Mouse (Mus musculus): Measurements from ENCODE around the gene Cfap58. TPM values are rescaled to one million over a fixed set of nuclear protein-coding genes. Genes with fewer than 3 reads are reported as not detected.

The Cfap58 gene
- polyA plus RNA-seq, 1 experiment from 2014 or later = not detected

- no peaks in the 10 kb centered on the region for H3K9me3 ChIP-seq (replicated peaks)
- no peak overlapping the region for H3K27ac ChIP-seq (replicated peaks)
- no peak for ATAC-seq (ENCODE audit: insufficient read depth)
- H3K9ac ChIP-seq = no peak overlapping the region
- H3K27me3 ChIP-seq = no peaks in the 10 kb centered on the region
- no peak overlapping the region for H3K4me2 ChIP-seq
- no peaks in the 10 kb centered on the region for H3K36me3 ChIP-seq (replicated peaks)
- H3K4me1 ChIP-seq (replicated peaks) = no peaks in the 10 kb centered on the region
- WGBS (ENCODE audit: insufficient replicate concordance) = 63% methylated on average over 15 of the region's 15 CpGs
- no peak overlapping the region for H3K4me3 ChIP-seq (replicated peaks)
Observed at GRCm38 (mm10) chr19:48009586-48010331, 72.3 kb downstream of the Cfap58 start.

- H3K27ac ChIP-seq (replicated peaks) = no peak overlapping the region
- no peak for ATAC-seq (ENCODE audit: insufficient read depth)
- 67% methylated on average over 13 of the region's 13 CpGs for WGBS (ENCODE audit: insufficient replicate concordance)
- H3K4me2 ChIP-seq = no peak overlapping the region
- H3K9me3 ChIP-seq (replicated peaks) = no peaks in the 10 kb centered on the region
- no peak overlapping the region for H3K9ac ChIP-seq
- H3K4me1 ChIP-seq (replicated peaks) = no peaks in the 10 kb centered on the region
- no peaks in the 10 kb centered on the region for H3K27me3 ChIP-seq
- H3K36me3 ChIP-seq (replicated peaks) = no peaks in the 10 kb centered on the region
- H3K4me3 ChIP-seq (replicated peaks) = no peak overlapping the region
Observed at GRCm38 (mm10) chr19:48020103-48020502, 82.6 kb downstream of the Cfap58 start.

- no peak overlapping the region for H3K9ac ChIP-seq
- H3K4me3 ChIP-seq (replicated peaks) = no peak overlapping the region
- no peaks in the 10 kb centered on the region for H3K27me3 ChIP-seq
- H3K27ac ChIP-seq (replicated peaks) = no peak overlapping the region
- no peaks in the 10 kb centered on the region for H3K9me3 ChIP-seq (replicated peaks)
- WGBS (ENCODE audit: insufficient replicate concordance) = 68% methylated on average over 15 of the region's 15 CpGs
- no peaks in the 10 kb centered on the region for H3K4me1 ChIP-seq (replicated peaks)
- H3K4me2 ChIP-seq = no peak overlapping the region
- no peaks in the 10 kb centered on the region for H3K36me3 ChIP-seq (replicated peaks)
- no peak for ATAC-seq (ENCODE audit: insufficient read depth)
Observed at GRCm38 (mm10) chr19:48021435-48021834, 84.0 kb downstream of the Cfap58 start.

- H3K4me1 ChIP-seq (replicated peaks) = no peaks in the 10 kb centered on the region
- no peak overlapping the region for H3K4me3 ChIP-seq (replicated peaks)
- no peak overlapping the region for H3K27ac ChIP-seq (replicated peaks)
- no peaks in the 10 kb centered on the region for H3K27me3 ChIP-seq
- H3K9ac ChIP-seq = no peak overlapping the region
- H3K36me3 ChIP-seq (replicated peaks) = no peaks in the 10 kb centered on the region
- no peak overlapping the region for H3K4me2 ChIP-seq
- 66% methylated on average over 5 of the region's 5 CpGs for WGBS (ENCODE audit: insufficient replicate concordance)
- H3K9me3 ChIP-seq (replicated peaks) = no peaks in the 10 kb centered on the region
- ATAC-seq (ENCODE audit: insufficient read depth) = no peak
Observed at GRCm38 (mm10) chr19:48022763-48023162, 85.3 kb downstream of the Cfap58 start.

- Histone ChIP-seq H3K27ac (replicated peaks) (no peak overlapping the region), H3K9me3 (replicated peaks) (no peaks in the 10 kb centered on the region), H3K4me1 (replicated peaks) (no peaks in the 10 kb centered on the region), H3K4me3 (replicated peaks) (no peak overlapping the region), H3K9ac (no peak overlapping the region), H3K27me3 (no peaks in the 10 kb centered on the region), H3K4me2 (no peak overlapping the region), H3K36me3 (replicated peaks) (no peaks in the 10 kb centered on the region)
- 32% methylated on average over 10 of the region's 10 CpGs for WGBS (ENCODE audit: insufficient replicate concordance)
- no peak for ATAC-seq (ENCODE audit: insufficient read depth)
Observed at GRCm38 (mm10) chr19:48023726-48024125, 86.3 kb downstream of the Cfap58 start.

GRCm38 (mm10) chr19:48025366-48025765 lies 87.9 kb downstream of the Cfap58 start:
- WGBS (ENCODE audit: insufficient replicate concordance) = 68% methylated on average over 8 of the region's 8 CpGs
- no peak overlapping the region for H3K4me3 ChIP-seq (replicated peaks)
- no peaks in the 10 kb centered on the region for H3K9me3 ChIP-seq (replicated peaks)
- H3K36me3 ChIP-seq (replicated peaks) = no peaks in the 10 kb centered on the region
- no peak overlapping the region for H3K4me2 ChIP-seq
- no peaks in the 10 kb centered on the region for H3K27me3 ChIP-seq
- no peak overlapping the region for H3K27ac ChIP-seq (replicated peaks)
- no peak overlapping the region for H3K9ac ChIP-seq
- no peaks in the 10 kb centered on the region for H3K4me1 ChIP-seq (replicated peaks)
- no peak for ATAC-seq (ENCODE audit: insufficient read depth)

- no peak for ATAC-seq (ENCODE audit: insufficient read depth)
- Histone ChIP-seq H3K4me1 (replicated peaks) (no peaks in the 10 kb centered on the region), H3K27ac (replicated peaks) (no peak overlapping the region), H3K36me3 (replicated peaks) (no peaks in the 10 kb centered on the region), H3K4me3 (replicated peaks) (no peak overlapping the region), H3K9me3 (replicated peaks) (no peaks in the 10 kb centered on the region), H3K27me3 (no peaks in the 10 kb centered on the region), H3K9ac (no peak overlapping the region), H3K4me2 (no peak overlapping the region)
- WGBS (ENCODE audit: insufficient replicate concordance) = 15% methylated on average over 2 of the region's 2 CpGs
Observed at GRCm38 (mm10) chr19:48026882-48027281, 89.4 kb downstream of the Cfap58 start.

GRCm38 (mm10) chr19:48039554-48039953 lies 102.1 kb downstream of the Cfap58 start:
- Histone ChIP-seq H3K4me1 (replicated peaks) (no peaks in the 10 kb centered on the region), H3K27me3 (no peaks in the 10 kb centered on the region), H3K36me3 (replicated peaks) (no peaks in the 10 kb centered on the region), H3K4me3 (replicated peaks) (no peak overlapping the region), H3K9me3 (replicated peaks) (no peaks in the 10 kb centered on the region), H3K9ac (no peak overlapping the region), H3K4me2 (no peak overlapping the region), H3K27ac (replicated peaks) (no peak overlapping the region)
- 70% methylated on average over 8 of the region's 8 CpGs for WGBS (ENCODE audit: insufficient replicate concordance)
- no peak for ATAC-seq (ENCODE audit: insufficient read depth)

- H3K9ac ChIP-seq = no peak overlapping the region
- ATAC-seq (ENCODE audit: insufficient read depth) = no peak
- H3K4me2 ChIP-seq = no peak overlapping the region
- no peak overlapping the region for H3K27ac ChIP-seq (replicated peaks)
- H3K27me3 ChIP-seq = no peaks in the 10 kb centered on the region
- no peaks in the 10 kb centered on the region for H3K36me3 ChIP-seq (replicated peaks)
- no peaks in the 10 kb centered on the region for H3K9me3 ChIP-seq (replicated peaks)
- WGBS (ENCODE audit: insufficient replicate concordance) = 63% methylated on average over 7 of the region's 7 CpGs
- no peak overlapping the region for H3K4me3 ChIP-seq (replicated peaks)
- H3K4me1 ChIP-seq (replicated peaks) = no peaks in the 10 kb centered on the region
Observed at GRCm38 (mm10) chr19:48047315-48047714, 109.8 kb downstream of the Cfap58 start.

- no peaks in the 10 kb centered on the region for H3K36me3 ChIP-seq (replicated peaks)
- no peak for ATAC-seq (ENCODE audit: insufficient read depth)
- no peak overlapping the region for H3K4me3 ChIP-seq (replicated peaks)
- 41% methylated on average over 3 of the region's 3 CpGs for WGBS (ENCODE audit: insufficient replicate concordance)
- no peak overlapping the region for H3K4me2 ChIP-seq
- no peaks in the 10 kb centered on the region for H3K9me3 ChIP-seq (replicated peaks)
- H3K27me3 ChIP-seq = no peaks in the 10 kb centered on the region
- no peak overlapping the region for H3K27ac ChIP-seq (replicated peaks)
- no peak overlapping the region for H3K9ac ChIP-seq
- no peaks in the 10 kb centered on the region for H3K4me1 ChIP-seq (replicated peaks)
Observed at GRCm38 (mm10) chr19:48049361-48049760, 111.9 kb downstream of the Cfap58 start.

GRCm38 (mm10) chr19:48063289-48063688 lies 125.8 kb downstream of the Cfap58 start:
- H3K27me3 ChIP-seq = 0 out of 2 replicates have a peak, but pooled peaks cover 4% of the 10 kb centered on the region
- 15% methylated on average over 2 of the region's 2 CpGs for WGBS (ENCODE audit: insufficient replicate concordance)

GRCm38 (mm10) chr19:48079718-48080117 lies 142.2 kb downstream of the Cfap58 start:
- no peak overlapping the region for H3K4me2 ChIP-seq
- no peaks in the 10 kb centered on the region for H3K9me3 ChIP-seq (replicated peaks)
- no peaks in the 10 kb centered on the region for H3K36me3 ChIP-seq (replicated peaks)
- H3K9ac ChIP-seq = no peak overlapping the region
- WGBS (ENCODE audit: insufficient replicate concordance) = 41% methylated on average over 3 of the region's 3 CpGs
- H3K4me1 ChIP-seq (replicated peaks) = no peaks in the 10 kb centered on the region
- H3K27me3 ChIP-seq = no peaks in the 10 kb centered on the region
- no peak overlapping the region for H3K27ac ChIP-seq (replicated peaks)
- no peak for ATAC-seq (ENCODE audit: insufficient read depth)
- H3K4me3 ChIP-seq (replicated peaks) = no peak overlapping the region

More at GRCm38 (mm10) chr19:48063289-48063688, 125.8 kb downstream of the Cfap58 start:
- no peaks in the 10 kb centered on the region for H3K36me3 ChIP-seq (replicated peaks)
- ATAC-seq (ENCODE audit: insufficient read depth) = no peak
- H3K27ac ChIP-seq (replicated peaks) = no peak overlapping the region
- H3K9me3 ChIP-seq (replicated peaks) = no peaks in the 10 kb centered on the region
- H3K9ac ChIP-seq = no peak overlapping the region
- H3K4me1 ChIP-seq (replicated peaks) = no peaks in the 10 kb centered on the region
- H3K4me3 ChIP-seq (replicated peaks) = no peak overlapping the region
- H3K4me2 ChIP-seq = no peak overlapping the region
